Comparison of ENCODE assay signal across 31 mouse cellular contexts in genomic region chr13:111620433-111620832, GRCm38 (mm10). TPM values are rescaled to one million over a fixed set of nuclear protein-coding genes. Genes with fewer than 3 reads are reported as not detected.
DNase-seq lines count a peak whose midpoint lies in the region; ATAC-seq and TF ChIP-seq lines count a peak whose summit lies in the region.
"Had no signal": no experiment of that assay in that cellular context is flagged by ENCODE, and none has a peak within 500 bp of the region (broad histone marks: within the 10 kb centered on the region; RNA-seq: fewer than 3 reads in every experiment).

No protein-coding gene starts in this region.

- no peak for ATAC-seq in forebrain, embryonic 11.5 days (replicated peaks; ENCODE audit: low FRiP score)
- no peak for ATAC-seq in forebrain, postnatal 0 days
- no peak for ATAC-seq in heart, embryonic 12.5 days (ENCODE audit: insufficient number of reproducible peaks, low FRiP score)
- ATAC-seq: CD4-positive, CD25-positive, alpha-beta regulatory T cell, adult 4 months; forebrain, embryonic 13.5 days; forebrain, embryonic 15.5 days; Patski had no signal

- H3K4me1 ChIP-seq in forebrain, embryonic 11.5 days (replicated peaks; ENCODE audit: control insufficient read depth, insufficient read depth, low read length) = no peaks in the 10 kb centered on the region
- H3K4me1 ChIP-seq in forebrain, postnatal 0 days (ENCODE audit: insufficient read depth) = no peaks in the 10 kb centered on the region
- H3K4me1 ChIP-seq in heart, embryonic 12.5 days (replicated peaks) = no peaks in the 10 kb centered on the region
- H3K4me1 ChIP-seq: embryonic facial prominence, embryonic 13.5 days; forebrain, embryonic 10.5 days; forebrain, embryonic 13.5 days; forebrain, embryonic 15.5 days had no signal

- H3K4me2 ChIP-seq in forebrain, embryonic 11.5 days (ENCODE audit: low read depth, low read length, severe bottlenecking) = no peak overlapping the region
- H3K4me2 ChIP-seq in forebrain, postnatal 0 days (ENCODE audit: low read depth) = no peak overlapping the region
- no peak overlapping the region for H3K4me2 ChIP-seq in heart, embryonic 12.5 days
- H3K4me2 ChIP-seq: embryonic facial prominence, embryonic 13.5 days; embryonic facial prominence, embryonic 15.5 days; forebrain, embryonic 13.5 days; forebrain, embryonic 15.5 days had no signal

- H3K36me3 ChIP-seq in forebrain, embryonic 11.5 days (ENCODE audit: control insufficient read depth, insufficient read depth, low read length) = no peaks in the 10 kb centered on the region
- H3K36me3 ChIP-seq in forebrain, postnatal 0 days (ENCODE audit: insufficient read depth) = no peaks in the 10 kb centered on the region
- no peaks in the 10 kb centered on the region for H3K36me3 ChIP-seq in heart, embryonic 12.5 days
- H3K36me3 ChIP-seq: embryonic facial prominence, embryonic 13.5 days; embryonic facial prominence, embryonic 15.5 days; forebrain, embryonic 10.5 days; forebrain, embryonic 15.5 days; G1E had no signal

- H3K9ac ChIP-seq in forebrain, embryonic 11.5 days (ENCODE audit: low read length) = no peak overlapping the region
- no peak overlapping the region for H3K9ac ChIP-seq in forebrain, postnatal 0 days
- no peak overlapping the region for H3K9ac ChIP-seq in heart, embryonic 12.5 days
- H3K9ac ChIP-seq: embryonic facial prominence, embryonic 13.5 days; embryonic facial prominence, embryonic 15.5 days; forebrain, embryonic 13.5 days; forebrain, embryonic 15.5 days had no signal

- H3K27ac ChIP-seq in forebrain, embryonic 11.5 days (ENCODE audit: low read depth, low read length) = no peak overlapping the region
- no peak overlapping the region for H3K27ac ChIP-seq in forebrain, postnatal 0 days (ENCODE audit: low read depth, low read length)
- no peak overlapping the region for H3K27ac ChIP-seq in heart, embryonic 12.5 days (ENCODE audit: poor library complexity, severe bottlenecking)
- H3K27ac ChIP-seq: embryonic facial prominence, embryonic 13.5 days; embryonic facial prominence, embryonic 15.5 days; forebrain, embryonic 10.5 days; forebrain, embryonic 13.5 days; forebrain, embryonic 15.5 days had no signal

- no peaks in the 10 kb centered on the region for H3K27me3 ChIP-seq in forebrain, embryonic 11.5 days (ENCODE audit: control insufficient read depth, insufficient read depth, low read length)
- H3K27me3 ChIP-seq in forebrain, postnatal 0 days (ENCODE audit: insufficient read depth, low read length) = no peaks in the 10 kb centered on the region
- H3K27me3 ChIP-seq in heart, embryonic 12.5 days (replicated peaks) = no peaks in the 10 kb centered on the region
- H3K27me3 ChIP-seq: CH12.LX; embryonic facial prominence, embryonic 13.5 days; embryonic facial prominence, embryonic 15.5 days; forebrain, embryonic 13.5 days; forebrain, embryonic 15.5 days had no signal

- TF ChIP-seq CTCF in forebrain, postnatal 0 days (IDR thresholded peaks at IDR 0.05; ENCODE audit: low read depth) = no peak

- 91% methylated on average over 4 of the region's 4 CpGs for WGBS in forebrain, embryonic 11.5 days
- WGBS in forebrain, postnatal 0 days = 91% methylated on average over 4 of the region's 4 CpGs
- 68% methylated on average over 4 of the region's 4 CpGs for WGBS in heart, embryonic 12.5 days

- no peaks in the 10 kb centered on the region for H3K9me3 ChIP-seq in forebrain, embryonic 11.5 days (ENCODE audit: control insufficient read depth, low read length)
- H3K9me3 ChIP-seq in forebrain, postnatal 0 days (ENCODE audit: low read length) = no peaks in the 10 kb centered on the region
- H3K9me3 ChIP-seq in heart, embryonic 12.5 days (replicated peaks) = no peaks in the 10 kb centered on the region
- H3K9me3 ChIP-seq: embryonic facial prominence, embryonic 13.5 days; embryonic facial prominence, embryonic 15.5 days; forebrain, embryonic 10.5 days; forebrain, embryonic 13.5 days; forebrain, embryonic 15.5 days; G1E had no signal

- peak; percentile 30 for DNase-seq in forebrain, embryonic 11.5 days (ENCODE audit: low spot score)
- DNase-seq in forebrain, postnatal 0 days = no peak
- DNase-seq in kidney, postnatal 10 days = peak; percentile 16
- no peak for DNase-seq in kidney, adult 18-20 months
- DNase-seq in ZHBTc4 (ENCODE audit: low read depth, low spot score) = peak; percentile 17
- DNase-seq: adrenal gland, adult 2 months; adrenal gland, postnatal 10 days; adrenal gland, postnatal 25 days; B cell, adult 2 months; cerebellum, adult 11 months; cerebellum, adult 18-20 months; cerebellum, adult 8-10 months; cerebellum, adult 9-11 months; cerebellum, postnatal 14 days; cerebellum, postnatal 36 days; embryo, embryonic 11 days had no signal

- no peak overlapping the region for H3K4me3 ChIP-seq in forebrain, embryonic 11.5 days (ENCODE audit: low read depth, low read length)
- no peak overlapping the region for H3K4me3 ChIP-seq in forebrain, postnatal 0 days (ENCODE audit: low read depth, low read length)
- H3K4me3 ChIP-seq in heart, embryonic 12.5 days = no peak overlapping the region
- H3K4me3 ChIP-seq: embryonic facial prominence, embryonic 13.5 days; embryonic facial prominence, embryonic 15.5 days; erythroblast, embryonic 14.5 days; forebrain, embryonic 10.5 days; forebrain, embryonic 13.5 days; forebrain, embryonic 15.5 days had no signal

RNA-seq across cellular contexts. Expression of gene Gm10198, which starts 27.8 kb away (rescaled TPM):
- not detected in 2 replicates for polyA plus RNA-seq in forebrain, embryonic 11.5 days (2014; fragmentation: Nextera tagmentation; extraction: Ambion mirVana)
- not detected in 2 replicates for total RNA-seq in forebrain, postnatal 0 days (2014; rRNA removed)
- polyA plus RNA-seq in forebrain, postnatal 0 days (2015; fragmentation: Nextera tagmentation; extraction: Ambion mirVana) = not detected in 2 replicates
- polyA plus RNA-seq in heart, embryonic 12.5 days (2016; fragmentation: Nextera tagmentation; extraction: Ambion mirVana) = not detected in 2 replicates
- total RNA-seq: adrenal gland, adult 2 months; adrenal gland, postnatal 10 days; adrenal gland, postnatal 25 days; adrenal gland, postnatal 4 days; CH12.LX; common myeloid progenitor, adult 5-6 weeks; G1E had no signal
- polyA plus RNA-seq: adrenal gland, adult 2 months; brain, embryonic 14.5 days; CD4-positive, CD25-positive, alpha-beta regulatory T cell, adult 4 months; embryonic facial prominence, embryonic 11.5 days; embryonic facial prominence, embryonic 13.5 days; embryonic facial prominence, embryonic 15.5 days; erythroblast, embryonic 14.5 days; forebrain, embryonic 10.5 days; forebrain, embryonic 13.5 days; forebrain, embryonic 15.5 days; G1E; Patski had no signal

Comparison
In these comparisons a context has a peak if more than half of its experiments do, and no peak if none do; other contexts are left out.
1. DNase-seq: peak in forebrain, embryonic 11.5 days (single experiment), kidney, postnatal 10 days (single experiment) and ZHBTc4 (single experiment); none in forebrain, postnatal 0 days (single experiment) and kidney, adult 18-20 months (single experiment).